Mouse (Mus musculus): ENCODE measurements around the gene Nrxn1.

Gene Nrxn1

DNA sequence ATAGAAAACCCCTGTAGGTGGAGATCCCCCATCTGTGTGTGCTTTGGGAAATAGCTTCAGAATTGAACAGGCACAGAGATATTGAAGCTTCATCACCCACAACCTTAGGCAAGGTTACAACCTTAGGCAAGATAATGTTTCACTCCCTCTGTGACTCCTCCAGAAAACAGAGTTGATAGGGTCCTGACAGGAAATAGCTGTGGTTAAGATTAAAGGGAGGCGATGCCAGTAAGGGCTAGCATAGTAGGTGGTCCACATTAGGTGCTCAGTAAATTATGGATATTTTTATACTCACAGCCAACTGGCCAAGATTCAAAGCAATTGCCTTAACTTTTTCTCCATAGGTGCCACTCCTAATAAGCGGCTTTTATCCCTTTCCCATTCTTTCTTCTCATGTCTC is 284.6 kb downstream of the Nrxn1 start:
- DNase-seq, result no peak

DNA sequence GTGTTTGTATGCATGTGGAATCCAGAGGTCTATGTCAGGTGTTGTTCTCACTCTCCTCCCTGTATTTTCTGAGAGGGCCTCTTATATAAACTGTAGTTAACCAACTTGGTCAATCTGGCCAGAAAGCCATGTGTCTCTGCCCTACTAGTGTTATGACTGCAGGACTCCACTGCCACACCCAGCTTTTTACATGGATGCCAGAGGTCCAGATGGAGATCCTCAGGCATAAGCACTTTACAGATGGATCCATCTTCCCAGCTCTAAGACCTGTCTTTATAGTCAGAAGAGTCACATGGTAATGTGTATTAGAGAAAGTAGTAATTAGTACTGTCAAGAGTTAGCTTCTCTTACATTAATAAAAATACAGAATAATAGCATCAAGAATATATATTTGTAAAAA is 285.7 kb downstream of the Nrxn1 start:
- DNase-seq, result no peak

DNA sequence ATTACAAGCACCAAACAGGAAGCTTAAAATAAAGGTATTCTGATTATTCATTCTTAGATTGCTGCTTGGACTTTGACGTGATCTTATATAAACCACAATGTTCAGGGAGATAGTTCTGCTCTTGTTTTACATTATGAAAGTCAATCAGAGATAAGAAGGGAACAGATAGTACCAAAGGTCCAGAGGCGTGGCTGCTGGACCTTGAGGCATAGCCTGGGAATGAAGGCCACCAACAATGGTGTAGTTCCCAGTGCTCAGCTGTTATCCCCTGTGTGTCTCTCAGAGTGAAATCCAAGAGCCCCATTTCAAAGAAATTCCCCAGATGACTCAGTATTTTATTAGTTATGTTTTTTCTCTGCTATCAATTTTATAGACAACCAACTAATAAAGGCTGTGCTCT is 294.2 kb downstream of the Nrxn1 start:
- no peak for DNase-seq

DNA sequence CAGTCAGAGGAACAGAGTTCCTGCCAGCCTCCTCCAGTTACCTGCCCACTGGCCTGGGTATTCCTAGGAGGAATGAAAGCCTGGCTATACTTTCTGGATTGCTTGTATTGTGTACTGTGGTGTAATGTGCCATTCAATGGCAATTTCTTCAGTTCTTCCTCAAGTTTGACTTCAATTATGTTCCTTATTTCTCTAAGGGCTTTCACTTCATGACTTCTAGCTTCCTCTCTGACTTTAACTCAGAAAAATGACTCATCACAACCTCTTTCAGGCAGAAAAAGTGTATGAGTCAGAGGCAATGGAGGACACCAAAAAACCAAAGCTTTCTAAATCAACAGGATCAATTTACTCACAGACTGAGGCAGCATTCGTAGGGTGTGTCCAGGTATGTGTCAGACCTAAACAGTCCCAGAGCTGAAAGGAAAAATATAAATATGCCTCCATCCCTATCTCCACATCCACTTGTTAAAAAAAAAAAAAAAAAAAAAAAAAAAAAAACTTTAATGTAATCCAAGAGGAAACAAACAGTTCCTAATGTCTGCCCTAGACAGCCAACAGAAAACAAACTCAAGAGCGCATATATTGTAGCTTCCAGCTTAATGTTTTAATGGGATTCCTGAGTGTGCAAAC is 295.1 kb downstream of the Nrxn1 start:
- no peak for DNase-seq

DNA sequence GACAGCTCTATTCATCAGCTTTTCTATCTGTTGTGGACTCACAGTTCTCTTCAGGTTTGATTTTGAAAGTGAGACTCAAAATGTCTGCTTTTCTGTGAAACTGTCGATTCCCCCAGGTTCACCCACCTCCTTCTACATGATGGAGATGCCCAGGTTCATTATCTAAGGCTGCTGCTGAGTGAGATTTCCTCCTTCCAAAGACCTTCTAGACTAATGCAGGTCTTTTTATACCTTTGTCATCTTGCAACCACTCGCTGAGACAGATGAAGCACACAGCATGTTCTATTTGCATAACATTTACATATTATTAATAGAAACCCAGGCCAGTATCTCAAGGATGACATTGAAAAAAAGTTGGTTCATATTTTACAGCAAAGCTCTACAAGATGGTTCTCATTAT is 295.9 kb downstream of the Nrxn1 start:
- DNase-seq, result no peak

DNA sequence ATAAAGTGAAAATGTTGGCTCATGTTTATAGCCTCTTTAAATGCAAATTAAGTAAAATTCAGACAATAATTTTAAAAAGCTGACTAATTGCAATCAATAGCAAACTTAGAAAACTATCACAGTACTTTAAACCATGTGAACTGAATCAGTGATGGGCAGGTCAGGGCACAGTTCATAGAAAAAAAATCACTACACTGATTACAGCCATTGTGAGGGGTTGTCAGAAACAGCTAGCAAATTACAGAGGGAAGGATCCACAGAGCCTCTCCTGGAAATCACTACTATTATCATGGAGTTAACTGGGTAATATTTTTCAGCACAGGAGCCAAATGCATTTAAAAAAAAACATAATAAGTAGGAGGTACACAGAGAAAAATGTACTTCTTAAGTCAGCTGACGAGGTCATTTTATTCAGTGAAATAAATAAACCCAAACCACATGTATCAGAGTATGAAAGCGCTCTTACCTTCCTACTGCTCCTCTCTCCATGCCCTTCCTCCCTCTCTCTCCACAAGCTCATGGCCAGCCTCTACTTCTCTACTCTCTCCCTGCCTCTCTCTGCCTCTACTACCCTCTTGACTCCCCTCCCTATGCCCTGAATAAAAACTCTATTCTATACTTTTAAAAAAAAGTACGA is 304.3 kb downstream of the Nrxn1 start:
- no peak for DNase-seq

DNA sequence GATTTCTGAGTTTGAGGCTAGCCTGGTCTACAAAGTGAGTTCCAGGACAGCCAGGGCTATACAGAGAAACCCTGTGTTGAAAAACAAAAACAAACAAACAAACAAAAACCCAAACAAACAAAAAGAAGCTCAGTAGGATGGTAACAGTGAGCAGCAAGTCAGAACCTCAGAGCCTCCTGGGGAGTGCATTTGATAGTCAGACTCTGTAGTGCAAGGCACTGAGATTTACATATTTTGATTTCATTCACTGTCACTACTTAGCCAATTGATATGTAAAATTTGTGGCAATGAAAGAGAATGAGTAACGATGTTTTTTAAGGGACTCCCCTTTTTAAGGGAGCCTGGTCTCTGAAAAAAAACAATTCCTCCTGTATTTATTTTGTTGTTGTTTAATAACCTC is 304.8 kb downstream of the Nrxn1 start:
- DNase-seq, result no peak

DNA sequence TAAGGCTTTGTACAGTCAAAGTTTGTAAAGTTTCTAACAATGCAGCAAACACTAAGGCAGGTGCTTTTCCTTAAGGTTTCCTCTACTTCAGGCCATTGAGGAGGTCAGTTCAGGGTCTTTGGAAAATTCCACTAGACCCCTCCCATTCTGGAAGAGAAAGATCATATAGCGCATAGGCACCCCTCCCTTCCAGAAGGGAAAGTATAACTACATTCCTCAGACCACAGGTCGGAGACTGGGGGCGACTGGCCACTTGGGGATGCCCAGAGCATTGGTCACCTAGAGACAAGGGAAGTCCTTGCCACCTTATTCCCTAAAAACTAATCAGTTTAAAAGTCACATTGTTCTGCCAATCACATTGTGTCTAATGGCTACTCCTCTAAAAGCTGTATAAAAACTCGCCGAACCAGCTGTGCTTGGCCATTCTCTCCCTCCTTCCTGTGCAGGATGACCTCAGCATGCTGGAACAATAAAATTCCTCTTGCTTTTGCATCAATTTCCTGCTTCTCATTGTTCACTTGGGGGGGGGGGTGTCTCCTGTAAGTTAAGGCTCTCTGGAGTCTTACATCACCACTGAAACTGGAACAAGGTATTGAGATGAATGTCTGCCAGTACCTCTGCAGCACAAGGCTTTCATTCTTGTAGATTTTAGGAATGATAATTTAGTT is 305.6 kb downstream of the Nrxn1 start:
- DNase-seq, result no peak

DNA sequence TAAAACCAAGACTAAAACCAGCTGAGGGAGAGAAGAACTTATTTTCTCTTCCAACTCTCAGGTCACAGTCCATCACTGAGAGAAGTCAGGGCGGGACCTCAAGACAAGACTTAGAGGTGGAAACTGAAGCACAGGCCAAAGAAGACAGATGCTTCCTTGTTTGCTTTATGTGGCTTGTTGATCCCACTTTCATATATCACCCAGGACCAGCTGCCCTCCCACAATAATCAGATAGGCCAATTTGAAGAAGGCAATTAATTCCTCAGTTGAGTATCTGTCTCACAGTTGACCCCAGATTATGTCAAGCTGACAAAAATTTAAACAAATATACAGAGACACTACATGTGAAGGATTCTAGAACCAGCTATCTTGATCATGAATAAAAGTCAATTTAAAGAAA is 312.4 kb downstream of the Nrxn1 start:
- DNase-seq, result no peak

DNA sequence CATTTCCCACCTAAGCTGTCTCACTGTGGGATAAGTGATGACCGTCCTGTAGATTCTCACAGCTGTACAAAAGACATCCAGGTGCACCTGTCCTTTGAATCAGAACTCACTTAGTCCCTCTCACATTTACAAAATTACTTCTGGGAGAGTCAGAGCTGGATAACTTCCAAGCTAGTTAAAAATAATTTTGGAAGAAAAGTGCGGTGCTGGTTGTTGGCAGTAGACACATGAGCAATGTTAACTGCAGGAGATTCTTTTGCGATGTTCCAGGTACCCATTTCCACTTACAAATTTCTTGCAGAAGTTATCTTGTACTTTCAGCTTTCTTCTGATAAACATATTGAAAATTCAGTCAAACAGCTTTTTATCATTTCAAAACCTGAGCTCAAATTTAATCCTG is 317.5 kb downstream of the Nrxn1 start:
- no peak for DNase-seq

DNA sequence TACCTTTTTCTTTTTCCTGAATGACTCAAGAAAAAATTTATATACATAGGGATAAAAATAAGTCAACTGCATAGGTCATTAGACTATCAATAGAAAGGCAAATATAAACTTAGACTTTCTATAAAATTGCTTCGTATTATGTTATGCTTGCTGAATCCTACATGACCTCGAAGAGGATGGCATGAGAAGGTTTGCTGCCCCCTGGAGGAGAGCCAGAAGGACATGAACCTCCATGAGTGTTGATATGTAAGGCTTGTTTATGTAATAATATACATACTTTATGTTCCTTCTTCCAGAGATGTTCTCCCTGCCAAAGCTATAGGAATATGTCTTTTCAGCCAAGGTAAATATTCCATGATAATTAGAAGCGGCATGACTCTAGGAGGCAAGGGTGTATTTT is 319.6 kb downstream of the Nrxn1 start:
- DNase-seq, result no peak

DNA sequence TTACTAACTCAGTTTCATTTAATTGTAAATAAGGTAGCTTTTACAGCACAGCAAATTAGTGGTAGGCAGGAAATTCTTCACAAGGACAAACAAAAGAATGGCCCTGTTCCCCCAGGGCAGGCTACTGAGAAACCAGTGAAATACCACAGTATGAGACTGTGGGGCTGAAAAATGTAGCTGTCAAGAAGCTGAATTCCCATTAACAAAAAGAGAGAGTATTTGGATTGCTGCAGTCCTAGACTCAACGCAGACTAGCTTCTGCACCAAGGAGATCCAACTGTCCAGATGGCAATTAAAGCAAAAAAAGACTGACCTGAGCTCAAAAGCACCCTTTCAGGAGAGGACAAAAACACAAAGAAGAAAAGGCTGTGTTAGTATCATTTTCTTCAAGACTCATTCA is 324.7 kb downstream of the Nrxn1 start:
- no peak for DNase-seq

DNA sequence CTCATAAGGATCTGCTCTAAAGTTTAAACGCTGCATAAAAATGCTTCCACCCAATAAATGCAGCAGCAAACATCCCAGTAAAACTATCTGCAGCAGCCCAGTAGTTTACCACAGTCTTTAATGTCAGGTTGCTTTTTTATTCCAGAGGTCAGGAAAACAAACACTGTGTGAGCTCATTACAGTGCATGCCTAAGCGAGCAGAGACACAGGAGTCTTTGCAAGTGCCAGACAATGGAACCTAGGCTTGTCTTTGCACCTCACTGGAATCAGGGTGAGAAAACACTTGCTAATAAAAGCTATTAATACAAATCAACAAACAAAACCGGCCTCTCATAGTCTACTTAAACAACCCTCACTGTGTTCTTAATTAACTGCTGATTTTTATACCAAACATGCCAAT is 365.7 kb downstream of the Nrxn1 start:
- DNase-seq, result no peak

DNA sequence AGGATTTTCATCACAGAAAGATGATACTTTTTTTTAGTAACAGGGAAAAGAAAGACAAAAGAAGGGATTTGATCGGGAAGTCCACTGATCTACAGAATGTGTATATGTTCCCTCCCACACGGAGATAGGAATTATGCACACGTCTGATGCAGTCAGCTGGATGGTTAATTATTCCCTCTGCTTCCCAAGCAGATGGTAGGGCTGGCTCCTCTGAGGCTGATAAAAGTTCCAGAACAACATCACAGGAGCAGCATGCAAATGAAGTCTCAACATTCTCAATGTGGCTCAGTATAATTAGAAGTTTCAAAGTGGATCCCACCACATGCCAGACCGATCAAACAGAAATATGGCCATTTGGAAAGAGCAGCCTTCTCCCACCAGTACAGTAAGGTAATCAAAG is 388.1 kb downstream of the Nrxn1 start:
- DNase-seq, result no peak

DNA sequence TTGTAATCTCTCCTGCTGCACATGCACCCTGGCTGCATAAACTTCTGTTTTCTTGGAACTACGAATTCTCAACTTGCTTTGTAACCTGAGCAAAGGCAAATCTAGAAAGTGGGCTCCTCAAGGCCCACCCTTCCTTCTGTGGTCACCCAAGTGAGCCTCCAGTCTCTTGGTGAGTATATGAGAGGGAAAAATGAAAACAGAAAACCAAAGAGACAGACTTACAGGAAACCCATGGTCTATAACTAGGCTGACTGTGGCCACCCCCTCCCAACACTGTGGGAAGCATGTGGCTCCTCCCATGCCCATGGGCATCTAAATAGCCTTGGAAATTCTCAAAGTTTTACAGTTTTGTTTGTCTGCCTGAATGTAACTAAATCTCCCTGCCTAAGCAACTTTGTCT is 390.2 kb downstream of the Nrxn1 start:
- no peak for DNase-seq

DNA sequence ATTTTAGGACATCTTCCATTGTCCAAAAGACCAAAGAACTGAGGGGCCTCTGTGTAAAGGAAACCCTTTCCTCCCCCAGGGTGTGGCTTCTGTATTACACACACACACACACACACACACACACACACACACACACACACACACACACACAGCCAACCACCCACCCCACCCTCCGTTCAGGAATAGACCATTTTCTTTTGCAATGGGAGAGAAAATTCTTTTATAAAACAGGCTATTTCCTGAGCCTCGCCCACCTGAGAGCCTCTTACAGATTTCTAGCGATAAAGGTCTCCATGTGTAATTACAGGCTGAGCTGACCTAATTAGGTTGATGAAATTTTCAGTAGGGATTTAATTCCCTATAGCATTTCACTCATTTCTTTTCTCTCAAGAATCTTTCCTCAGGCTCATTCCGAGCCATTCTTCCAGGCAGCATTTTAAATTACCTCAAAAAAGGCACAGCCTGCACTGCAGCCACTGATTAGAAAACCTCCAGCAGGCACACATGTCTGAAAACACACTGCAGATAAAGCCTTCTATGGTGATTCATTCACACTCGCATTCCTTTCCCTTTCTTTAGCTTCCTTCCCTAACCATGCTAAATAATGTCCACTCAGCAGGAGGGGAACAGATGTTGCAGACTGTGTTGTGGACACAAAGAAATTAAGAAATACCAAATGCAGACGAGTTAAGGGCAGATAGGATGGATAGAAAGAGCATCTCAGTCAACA is 396.6 kb downstream of the Nrxn1 start:
- DNase-seq, result no peak

DNA sequence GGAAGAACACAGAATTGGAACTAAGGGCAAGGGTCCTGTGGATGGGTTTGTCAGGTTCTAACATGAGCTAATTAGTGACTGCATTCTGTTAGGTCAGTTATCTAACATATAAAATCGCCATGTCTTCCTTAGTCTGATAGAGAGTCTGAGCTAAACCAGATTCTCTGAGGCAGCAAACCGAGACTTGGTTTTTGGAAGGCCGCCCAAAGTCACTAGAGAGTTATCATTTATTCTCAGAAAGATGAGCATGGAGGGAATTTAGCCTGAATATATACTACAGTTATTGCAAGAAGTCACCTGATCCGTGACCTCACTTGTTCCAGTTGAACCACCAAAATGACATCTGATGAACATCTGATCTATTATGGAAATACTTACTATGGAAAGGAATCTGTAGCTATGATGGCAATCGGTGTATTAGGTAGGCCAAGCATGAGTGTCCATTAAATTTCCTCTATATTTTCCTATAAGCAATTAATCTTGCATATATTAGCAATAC is 397.7 kb downstream of the Nrxn1 start:
- no peak for DNase-seq

DNA sequence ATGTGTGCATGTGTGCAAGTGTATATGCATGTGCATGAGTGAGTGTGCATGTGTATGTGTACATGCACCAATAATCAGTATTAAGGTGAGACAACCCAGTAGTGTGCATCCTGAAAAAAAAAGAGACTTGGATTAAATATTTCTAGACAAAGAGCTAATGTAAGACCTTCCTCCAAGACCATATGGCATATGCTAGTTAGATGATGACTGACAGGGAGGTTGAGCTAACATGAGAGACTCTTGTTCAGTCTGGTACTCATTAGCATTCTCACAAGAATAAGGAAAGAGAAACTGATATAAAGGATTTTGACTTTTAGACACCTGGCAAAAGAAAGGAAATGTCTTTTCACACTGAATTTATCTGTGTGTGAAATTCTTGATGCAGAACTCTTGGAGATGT is 408.7 kb downstream of the Nrxn1 start:
- DNase-seq, result no peak

DNA sequence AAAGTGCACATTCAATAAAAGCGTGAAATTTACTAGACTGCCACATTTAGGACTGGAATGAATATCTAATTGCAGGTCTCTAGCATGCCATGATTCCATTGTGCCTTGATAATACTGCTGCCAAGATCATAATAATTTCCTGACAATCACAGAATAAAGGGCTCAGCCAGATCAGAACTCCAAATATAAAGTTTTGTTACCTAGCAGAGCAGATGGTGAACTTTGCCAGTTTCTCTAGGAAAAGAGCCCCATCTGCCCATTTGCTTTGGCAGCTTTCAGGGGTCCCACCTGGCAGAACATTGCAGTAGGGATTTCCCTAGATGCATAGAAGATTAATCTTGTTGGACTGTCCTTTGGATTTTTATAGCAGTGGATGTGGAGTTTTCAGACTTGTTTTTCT is 411.9 kb downstream of the Nrxn1 start:
- no peak for DNase-seq

DNA sequence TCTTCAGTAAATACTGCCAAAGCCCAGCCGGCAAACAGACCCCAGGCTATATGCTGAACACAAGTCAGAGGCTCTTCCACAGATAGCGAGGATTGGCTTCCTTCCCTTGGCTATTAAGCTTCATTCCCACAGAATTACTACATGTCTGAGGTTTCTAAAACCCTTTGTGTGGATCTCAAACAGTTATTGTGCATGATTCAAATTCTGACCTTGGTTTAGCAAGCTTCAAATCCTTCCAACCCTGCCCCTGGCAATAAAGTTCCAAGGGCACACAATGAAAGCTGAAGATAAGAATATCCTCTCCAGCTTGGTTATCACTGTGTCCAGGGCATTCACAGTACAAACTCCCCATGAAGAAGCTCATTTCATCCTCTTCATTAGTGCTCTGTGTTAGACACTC is 416.2 kb downstream of the Nrxn1 start:
- no peak for DNase-seq

DNA sequence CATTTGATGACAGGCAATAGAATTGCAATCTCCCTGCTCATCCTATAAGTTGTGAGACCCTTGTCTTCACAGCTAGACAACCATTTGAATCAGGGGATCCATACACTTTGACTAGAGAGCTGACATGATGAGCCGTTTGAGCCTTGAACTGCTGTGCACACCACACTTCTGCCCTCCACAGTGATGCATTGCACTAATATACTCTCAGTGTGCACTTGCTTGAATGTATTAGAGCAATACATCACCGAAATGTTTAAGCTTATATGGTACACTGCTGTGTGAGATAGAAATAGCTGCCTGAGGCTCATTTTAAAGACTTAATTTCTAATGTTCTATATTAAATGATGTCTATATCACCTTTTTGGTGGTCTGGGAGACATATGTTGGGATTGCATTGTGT is 430.6 kb downstream of the Nrxn1 start:
- DNase-seq, result no peak

DNA sequence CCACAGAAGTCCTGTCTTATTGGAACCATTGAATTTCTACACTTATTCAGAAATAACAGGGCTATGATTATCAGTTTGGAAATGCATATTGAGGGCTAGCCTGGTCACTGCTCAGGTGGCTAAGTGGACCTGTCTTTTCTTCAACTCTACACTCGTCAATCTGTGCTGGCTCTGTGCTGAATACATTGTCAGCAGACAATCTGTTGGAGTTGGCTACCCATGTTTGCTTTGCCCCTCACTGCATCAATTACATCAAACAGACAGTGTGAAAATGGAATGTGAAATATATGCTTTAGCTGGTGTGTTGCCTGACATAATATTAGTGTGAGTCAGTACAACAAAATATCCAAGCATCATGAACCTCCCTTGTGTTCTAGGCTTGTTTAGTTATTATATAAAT is 438.4 kb downstream of the Nrxn1 start:
- no peak for DNase-seq

DNA sequence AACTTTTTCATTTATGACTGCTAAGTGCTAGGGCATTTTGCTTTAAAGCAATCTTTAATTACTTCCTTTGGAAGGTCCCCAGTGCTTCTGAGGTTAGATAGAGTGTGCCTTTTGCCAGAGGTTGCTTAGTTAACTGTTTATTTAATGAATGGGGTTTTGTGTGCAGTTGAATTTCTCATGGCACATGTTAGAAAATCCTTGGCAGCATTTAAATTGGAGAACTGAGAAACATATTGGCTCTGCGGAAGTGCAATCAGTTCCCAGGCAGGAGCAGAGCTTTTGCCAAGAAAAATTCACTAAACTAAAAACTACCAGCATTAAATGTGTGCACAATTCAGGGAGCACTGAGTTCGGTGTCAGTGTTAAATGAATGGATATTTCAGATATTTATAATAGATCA is 439.5 kb downstream of the Nrxn1 start:
- no peak for DNase-seq

DNA sequence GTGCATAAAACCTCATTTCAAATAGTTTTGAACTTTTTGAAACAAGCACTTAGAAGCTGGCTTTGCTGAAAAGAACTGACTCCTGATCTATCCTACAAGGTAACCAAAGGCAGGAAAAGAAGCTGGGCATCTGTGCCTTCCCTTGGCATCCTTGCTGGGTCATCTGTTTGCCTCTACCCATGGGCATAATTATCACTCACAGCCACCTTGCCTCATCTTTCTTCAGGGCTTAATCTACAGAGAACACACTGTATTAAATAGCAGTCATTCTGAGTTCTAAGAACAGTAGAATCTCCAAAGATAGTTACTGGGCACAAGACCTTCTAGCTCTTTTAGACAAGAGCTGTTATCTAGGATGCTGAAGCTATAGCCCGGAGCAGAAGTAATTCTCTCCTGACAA is 442.6 kb downstream of the Nrxn1 start:
- no peak for DNase-seq

Measured in thymus, adult 18-20 months (tissue).